Mouse (Mus musculus) gonadal fat pad, adult 2 months (tissue): ENCODE data around the gene Srpk2. TPM values are rescaled to one million over a fixed set of nuclear protein-coding genes. Genes with fewer than 3 reads are reported as not detected.
"Not testable (repeated sequence)": the region's sequence is repeated elsewhere in the genome, so short reads cannot be mapped to it uniquely, and the experiment has no call there.

Experiments
- DNase-seq: peaks from one replicate; pipeline ENCODE4 v3.0.0-alpha.2; 2012; ENCODE audit warnings: low read depth
- polyA plus RNA-seq: library from polyadenylated mRNA; depleted of rRNA; stranded (reverse); fragments of >200 nt; gene quantifications from 2 replicates; pipeline ENCODE4 v1.2.3, GENCODE M21; 2012

Gene Srpk2
- polyA plus RNA-seq, 1 experiment = 12.6 TPM

DNA sequence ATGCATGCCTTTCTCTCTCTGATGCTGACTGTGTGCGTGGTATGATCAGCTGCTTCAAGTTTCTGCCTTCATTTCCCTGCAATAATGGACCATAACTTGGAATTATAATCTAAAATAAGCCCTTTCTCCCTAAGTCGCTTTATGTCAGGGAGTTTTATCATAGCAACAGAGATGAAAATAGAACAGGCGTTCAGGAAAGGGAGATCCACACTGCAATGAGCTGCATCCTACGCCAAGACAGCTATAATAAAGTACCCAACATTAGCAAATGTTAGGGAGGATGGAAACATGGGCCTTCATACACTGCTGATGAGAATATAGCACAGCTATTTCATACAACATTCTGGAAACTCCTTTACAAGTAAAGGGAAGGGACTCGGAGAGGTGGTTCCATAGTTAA lies 116.2 kb downstream of the Srpk2 start:
- no peak for DNase-seq

GRCm38 (mm10) chr5:23566382-23566781 lies 118.0 kb downstream of the Srpk2 start:
- DNase-seq = no peak

- DNase-seq = no peak
These were observed 121.9 kb downstream of the Srpk2 start for GRCm38 (mm10) chr5:23562278-23563060.

GRCm38 (mm10) chr5:23561227-23561626 lies 123.2 kb downstream of the Srpk2 start:
- no peak for DNase-seq

DNA sequence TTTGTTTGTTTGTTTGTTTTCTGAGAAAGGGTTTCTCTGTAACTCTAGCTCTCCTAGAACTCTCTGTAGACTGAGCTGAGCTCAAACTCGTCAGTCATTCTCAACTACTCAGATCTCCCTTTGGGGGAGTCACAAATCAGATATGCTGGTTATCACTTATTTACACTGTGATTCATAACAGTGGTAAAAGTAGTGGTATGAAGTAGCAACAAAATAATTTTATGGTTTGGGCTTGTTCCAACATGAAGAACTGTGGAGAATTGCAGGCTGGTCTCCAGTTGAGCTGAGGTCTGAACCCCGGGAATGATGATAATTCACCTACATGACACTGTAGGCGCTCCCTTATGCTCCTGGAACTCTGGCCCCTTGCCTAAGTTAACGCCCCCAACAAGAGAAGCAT lies 124.2 kb downstream of the Srpk2 start:
- no peak for DNase-seq

- no peak for DNase-seq
These were observed 128.2 kb downstream of the Srpk2 start for GRCm38 (mm10) chr5:23556007-23556770.

- not testable (repeated sequence) for DNase-seq
These were observed 131.1 kb downstream of the Srpk2 start for GRCm38 (mm10) chr5:23553338-23553737.

DNA sequence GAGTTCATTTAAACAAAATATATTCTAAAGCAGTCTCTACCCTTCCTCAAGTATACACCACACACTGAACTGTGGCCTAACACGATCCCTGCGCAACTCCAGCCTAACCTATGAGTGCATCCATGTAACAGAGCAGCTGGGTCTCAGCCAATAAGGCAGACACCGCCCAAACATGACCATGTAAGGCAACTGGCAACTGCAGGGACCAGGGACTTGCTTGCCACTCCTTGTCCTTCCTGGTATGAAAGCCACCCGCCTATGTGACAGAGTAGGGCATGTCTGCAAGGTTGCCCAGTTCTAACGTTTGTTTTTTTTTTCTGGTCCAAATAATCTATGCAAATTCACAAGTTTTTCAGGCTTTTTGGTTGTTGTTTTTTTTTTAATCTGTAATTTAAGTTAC lies 132.7 kb downstream of the Srpk2 start:
- DNase-seq = peak; percentile 38

GRCm38 (mm10) chr5:23535692-23536091 lies 148.7 kb downstream of the Srpk2 start:
- no peak for DNase-seq

DNA sequence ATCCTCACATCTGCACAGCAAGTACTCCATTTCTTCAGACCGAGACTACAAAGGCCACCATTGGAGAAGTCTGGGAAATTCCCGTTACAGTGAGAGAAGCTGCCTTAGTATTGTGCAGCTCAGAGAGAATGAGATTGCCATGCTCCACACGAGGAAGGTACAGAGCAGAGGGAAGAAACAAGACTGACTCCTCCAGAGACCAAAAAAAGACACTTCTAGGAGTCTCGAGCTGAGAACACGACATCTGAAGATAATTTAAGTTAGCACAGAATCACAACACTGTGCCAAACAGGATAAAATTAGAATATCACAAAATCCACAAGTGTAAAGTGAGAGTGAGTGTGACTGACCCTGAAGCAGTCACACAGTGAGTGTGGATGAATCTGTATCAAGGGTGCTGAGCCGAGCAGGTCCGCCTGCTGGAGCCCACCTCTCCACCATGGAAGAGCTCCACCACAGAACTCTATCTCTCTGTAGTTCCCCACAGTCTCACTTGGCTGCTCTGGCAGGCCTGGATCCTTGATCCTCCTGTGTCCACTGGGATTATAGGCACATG lies 152.8 kb downstream of the Srpk2 start:
- DNase-seq = no peak

DNA sequence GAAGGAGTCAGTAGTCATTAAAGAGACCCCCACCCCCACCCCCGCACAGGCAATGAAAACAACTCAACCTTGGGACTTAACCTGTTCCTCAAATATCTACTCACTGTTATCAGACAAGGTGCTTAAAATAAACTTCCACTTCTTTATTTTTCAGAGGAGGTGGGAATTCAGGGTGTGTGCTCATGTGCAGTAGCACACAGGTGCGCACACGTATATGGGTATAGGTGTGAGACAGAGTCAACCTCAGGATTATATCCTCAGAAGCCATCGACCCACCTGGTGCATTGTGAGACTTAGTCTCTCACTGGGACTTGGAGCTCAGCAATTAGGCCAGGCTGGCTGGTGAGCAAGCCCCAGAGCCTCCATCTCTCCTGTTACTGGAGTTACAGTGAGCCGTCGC lies 153.3 kb downstream of the Srpk2 start:
- no peak for DNase-seq

DNA sequence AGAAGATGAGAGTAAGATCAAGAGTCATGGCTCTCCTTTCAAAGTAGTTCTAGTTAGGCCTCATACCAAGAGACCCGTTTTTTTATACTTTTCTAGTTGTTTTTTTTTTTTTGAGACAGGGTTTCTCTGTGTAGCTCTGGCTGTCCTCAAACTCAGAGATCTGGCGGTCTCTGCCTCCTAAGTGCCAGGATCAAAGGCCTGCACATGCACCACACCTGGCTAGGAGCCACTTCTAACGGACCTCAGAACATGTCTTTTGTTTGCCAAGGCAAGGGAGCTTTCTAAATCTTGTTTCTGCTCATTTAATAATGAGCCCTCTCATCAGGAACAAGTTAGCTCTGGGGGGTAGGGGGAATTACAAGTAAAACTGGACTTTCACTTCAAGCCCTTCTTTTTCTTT lies 159.8 kb downstream of the Srpk2 start:
- no peak for DNase-seq

GRCm38 (mm10) chr5:23523936-23524335 lies 160.5 kb downstream of the Srpk2 start:
- no peak for DNase-seq

DNA sequence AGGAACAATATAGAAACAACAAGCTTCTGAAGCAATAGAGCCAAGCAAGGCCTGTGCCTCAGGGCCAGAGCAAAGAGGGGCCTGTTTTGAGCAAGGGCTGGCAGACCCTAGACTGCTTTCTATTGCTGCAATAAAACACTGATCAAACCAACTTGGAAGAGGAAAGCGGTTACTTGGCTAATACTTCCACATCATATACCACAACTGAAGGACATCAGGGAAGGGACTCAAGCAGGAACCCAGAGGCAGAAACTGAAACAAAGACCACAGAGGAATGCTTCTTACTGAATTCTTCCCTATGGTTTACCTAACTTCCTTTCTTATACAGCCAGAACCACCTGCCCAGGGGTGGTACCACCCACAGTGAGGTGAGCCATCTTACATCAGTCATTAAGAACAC lies 162.8 kb downstream of the Srpk2 start:
- DNase-seq = no peak

DNA sequence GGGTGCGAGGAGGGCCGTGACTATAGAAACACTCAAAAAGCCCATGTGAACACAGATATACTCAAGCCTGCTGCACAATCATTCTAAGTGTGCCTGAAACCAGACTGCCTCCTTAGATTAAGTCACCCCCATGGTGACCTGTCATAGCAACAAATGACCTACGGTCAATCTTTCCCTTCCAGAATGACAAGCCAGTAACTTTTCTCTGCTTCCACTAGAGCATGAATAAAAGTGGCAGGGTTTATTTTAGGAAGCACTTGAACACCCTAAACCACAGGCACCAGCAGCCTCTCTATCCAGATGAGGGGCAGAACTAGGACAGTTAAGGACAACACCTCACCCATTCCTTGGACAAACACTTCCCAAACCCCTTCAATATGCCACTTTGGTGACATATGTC lies 164.7 kb downstream of the Srpk2 start:
- DNase-seq = no peak

GRCm38 (mm10) chr5:23518673-23519072 lies 165.7 kb downstream of the Srpk2 start:
- DNase-seq = no peak

GRCm38 (mm10) chr5:23517839-23518238 lies 166.6 kb downstream of the Srpk2 start:
- DNase-seq = no peak

DNA sequence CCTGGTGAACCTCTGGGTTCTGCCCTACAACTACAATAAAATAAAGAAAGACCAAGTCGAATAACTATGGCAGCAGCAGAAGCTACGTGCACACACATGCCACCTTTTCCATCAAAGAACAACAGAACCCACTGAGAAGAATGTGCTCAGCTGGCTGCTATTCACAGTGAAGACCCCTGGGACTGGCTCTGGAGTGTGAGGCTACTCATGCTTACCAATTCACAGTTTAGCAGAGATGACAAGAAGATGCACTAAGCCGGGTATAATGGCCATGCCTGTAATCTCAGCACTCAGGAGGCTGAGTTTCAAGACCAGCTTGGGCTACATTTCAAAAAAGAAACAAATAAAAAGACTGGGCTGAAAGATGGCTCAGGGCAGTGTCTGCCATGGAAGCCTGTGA lies 167.5 kb downstream of the Srpk2 start:
- no peak for DNase-seq

GRCm38 (mm10) chr5:23515038-23515437 lies 169.4 kb downstream of the Srpk2 start:
- DNase-seq = no peak

- DNase-seq = no peak
These were observed 170.9 kb downstream of the Srpk2 start for GRCm38 (mm10) chr5:23513468-23513867.

DNA sequence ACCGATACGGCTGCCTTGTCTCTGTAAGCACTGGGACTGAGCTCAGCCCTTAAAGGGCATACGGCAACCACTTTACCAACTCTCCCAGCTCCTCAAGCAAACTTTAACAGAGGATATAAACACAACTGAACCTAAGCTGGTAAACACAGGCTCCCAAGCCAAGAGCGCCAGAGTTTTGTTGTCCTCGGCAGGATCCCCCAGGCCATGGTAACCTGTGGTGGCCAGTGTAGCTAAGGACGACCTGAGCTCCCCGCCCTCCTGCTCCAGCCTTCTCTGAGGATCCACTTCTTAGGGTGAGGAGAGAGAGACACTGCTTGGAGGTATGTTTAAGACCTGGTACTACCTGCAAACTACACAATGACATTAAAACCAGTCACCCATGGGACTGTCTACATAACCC lies 171.9 kb downstream of the Srpk2 start:
- no peak for DNase-seq

DNA sequence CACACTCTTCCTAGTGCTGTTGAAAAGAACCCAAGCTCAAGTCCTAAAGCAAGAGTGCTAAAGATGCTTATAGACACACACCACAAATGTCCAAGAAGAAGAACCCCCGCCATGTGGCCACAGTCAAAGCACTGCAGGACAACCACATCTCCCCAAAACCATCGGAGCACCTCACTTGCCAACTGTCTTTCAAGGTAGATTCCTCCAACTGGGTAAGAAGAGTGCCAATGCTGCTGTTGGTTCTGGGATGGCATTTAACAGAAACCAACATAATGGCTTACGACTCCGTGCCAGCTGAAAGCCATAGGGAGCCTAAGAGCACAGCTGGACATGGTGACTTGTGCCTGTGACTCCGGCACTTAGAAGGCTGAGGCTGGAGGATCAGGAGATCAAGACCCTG lies 173.0 kb downstream of the Srpk2 start:
- no peak for DNase-seq

DNA sequence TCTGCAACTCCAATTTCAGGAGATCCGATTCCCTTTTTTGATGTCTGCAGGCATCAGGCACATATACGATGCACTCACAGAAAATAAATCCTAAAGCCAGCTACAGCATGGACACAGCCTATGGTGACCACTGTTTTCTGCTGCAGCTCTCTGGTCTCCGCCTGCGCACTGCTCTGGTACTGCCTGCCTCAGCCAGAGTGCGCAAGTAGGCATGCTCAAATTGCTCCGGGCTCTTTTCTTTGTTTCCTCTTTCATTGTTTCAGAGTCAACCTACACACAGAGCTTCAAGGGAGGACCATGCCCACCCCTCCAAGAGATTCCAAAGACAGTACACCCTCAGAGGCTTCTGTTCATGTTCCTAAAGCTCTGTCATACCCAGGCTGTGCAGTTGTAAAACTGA lies 175.8 kb downstream of the Srpk2 start:
- DNase-seq = no peak
